Mouse (Mus musculus) thymus, postnatal 10 days (tissue): ENCODE measurements around the gene Opcml.

ENCODE experiments used
- DNase-seq, 2 experiments: peaks; one replicate each; pipeline ENCODE4 v3.0.0; 2021; ENCODE audit warnings: low spot score in 2 of 2

Opcml gene

DNA sequence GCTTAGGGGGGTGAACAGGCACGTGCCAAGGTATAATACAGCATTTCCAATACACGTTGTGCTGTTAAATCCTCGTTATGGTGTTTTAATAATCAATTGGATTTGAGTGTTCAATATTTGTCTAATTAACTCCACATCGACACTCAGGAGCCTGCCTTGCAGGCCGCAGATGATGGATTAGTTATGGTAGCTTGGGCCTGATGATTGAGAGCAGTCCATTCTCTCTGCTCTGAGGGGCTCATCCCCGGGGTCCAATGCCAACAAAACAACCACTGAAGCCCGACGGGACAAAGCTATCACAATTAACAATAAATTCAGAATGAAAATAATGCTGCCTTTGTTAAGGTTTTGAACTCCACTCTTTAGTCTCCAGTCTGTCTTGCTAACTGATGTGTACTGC, 641.6 kb downstream of the Opcml start:
- no peak for DNase-seq

DNA sequence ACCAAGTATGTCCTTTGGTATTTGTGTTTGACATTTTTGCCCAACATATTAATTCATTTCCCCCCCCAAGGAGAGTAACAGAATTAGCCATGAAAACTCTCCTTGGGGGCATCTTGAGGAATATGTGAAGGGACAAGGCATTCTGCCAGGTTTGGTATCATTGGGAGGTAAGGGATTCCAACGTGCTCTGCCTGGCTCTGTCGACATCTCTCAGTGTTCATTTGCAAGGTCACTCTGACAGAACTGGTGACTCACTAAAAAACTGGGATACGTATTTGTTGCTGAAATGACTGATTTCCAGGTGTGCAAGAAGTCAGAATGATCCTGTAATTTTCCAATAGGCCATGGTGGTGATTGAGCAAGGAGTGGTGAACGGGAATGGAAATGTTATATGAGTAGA, 648.2 kb downstream of the Opcml start:
- DNase-seq = no peak

DNA sequence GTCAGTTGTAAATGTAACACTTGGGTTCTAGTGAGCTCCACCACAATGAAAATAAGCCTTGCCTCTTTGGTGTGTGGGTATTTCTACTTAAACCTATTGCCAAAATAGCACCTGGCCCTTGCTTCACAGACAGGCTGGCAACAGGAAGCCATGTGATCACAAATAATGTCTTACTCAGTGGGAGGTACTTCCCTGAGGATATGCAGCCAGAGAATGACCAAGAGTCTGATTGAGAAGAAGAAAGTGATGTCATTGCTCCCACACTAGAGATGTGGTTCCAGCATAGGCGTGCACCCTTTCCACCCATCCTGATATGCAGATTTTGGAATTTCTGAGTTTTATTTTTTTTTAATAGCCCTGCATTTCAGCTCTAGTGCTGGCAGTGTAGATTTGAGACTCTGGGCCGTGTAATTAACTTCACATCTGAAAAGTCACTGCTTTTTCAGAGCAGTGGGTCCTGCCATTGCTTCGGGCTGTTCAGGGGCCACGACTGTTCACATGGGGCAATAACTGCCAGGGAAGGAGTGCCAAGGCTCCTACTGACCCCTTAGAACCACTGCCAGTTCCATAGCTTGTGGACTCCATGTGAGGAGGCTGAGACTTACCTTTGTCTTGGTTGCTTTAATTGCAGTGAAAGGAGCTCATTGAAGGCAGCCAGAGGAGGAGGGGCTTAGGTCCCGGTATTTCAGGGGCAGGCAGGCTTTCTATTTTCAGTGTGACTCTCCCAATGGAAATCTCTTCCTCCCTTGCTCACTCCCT, 649.0 kb downstream of the Opcml start:
- DNase-seq = no peak

DNA sequence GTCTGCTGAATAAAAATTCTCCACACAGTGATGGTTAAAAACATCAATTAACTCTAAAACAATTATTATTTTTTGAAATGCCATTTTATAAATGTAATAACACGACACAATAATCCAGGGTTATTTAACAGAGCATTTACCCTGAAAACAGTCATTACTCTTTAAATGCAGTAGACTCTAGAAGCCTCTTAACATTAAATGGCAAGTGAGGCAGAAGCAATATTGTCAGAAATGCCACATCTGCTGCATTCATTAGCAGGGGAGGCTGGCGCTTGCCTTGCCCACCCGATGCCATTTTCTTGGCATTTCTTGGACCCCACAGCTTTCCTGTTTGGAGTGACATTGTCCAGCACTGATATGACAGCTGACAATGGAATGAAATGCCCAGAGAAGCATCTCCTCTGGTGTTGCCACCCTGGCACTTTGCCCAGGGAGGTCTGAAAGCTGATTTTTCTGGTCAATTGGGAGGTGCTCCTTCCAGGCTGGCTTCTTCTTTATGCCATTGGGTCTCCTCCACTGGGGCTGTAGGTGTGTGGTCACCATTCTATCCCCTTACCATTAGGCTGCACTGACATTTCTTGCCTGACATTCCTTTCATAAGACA, 649.7 kb downstream of the Opcml start:
- no peak for DNase-seq

DNA sequence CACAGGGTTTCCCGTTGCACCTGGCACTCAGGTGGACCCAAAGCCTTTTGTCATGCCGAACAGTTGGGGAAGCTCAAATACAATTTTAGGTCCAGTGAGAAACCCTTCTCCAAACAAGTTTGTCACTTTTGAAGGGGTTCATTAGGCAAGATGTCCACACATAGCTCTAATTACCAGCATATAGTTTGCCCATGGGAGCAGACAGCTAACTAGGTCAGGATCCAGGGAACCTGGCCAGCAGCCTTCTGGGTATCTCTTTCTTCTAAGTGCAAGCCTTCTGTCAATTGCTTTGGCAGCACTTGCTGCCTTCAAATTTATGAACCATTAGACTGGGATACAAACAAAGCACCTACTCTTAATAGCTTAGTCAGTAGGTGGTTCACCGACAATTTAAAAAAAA, 653.9 kb downstream of the Opcml start:
- DNase-seq = no peak

DNA sequence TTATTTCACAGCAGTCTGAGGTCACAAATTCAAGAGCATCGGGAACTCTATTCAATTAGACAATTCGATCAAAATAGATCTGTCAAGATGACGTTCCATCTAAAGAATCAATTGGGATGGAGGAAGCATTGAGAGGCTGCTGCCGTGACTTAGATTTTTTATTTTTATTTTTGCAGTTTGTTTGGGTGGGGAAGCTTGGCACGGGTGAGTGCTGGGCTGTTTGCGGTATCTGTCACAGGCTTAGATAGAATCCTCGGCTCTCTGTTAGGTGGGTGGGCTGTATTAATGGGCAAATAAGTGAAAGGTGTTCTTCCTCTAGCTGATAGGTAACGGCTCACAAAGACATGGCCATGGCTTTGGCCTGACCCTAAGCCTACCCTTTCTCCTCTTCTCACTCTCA, 654.4 kb downstream of the Opcml start:
- DNase-seq = no peak

DNA sequence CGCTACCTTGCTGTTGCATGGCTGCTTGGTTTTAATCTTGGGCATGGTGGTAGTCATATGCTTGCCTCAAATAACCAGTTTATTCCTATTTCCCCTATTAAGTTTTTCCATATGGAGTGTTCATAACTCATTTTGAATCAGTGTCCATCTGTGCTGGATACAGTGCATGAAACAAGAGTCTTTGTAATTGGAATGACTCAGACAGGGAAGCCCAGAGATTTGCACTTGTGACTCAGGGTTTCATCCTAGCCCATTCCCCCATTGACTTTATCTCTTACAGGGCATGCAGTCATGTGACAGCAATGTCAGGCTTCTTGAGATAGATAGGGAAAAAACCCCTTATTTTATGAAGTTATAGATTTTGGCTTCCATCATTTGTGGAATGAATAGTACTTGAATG, 655.3 kb downstream of the Opcml start:
- DNase-seq = no peak

DNA sequence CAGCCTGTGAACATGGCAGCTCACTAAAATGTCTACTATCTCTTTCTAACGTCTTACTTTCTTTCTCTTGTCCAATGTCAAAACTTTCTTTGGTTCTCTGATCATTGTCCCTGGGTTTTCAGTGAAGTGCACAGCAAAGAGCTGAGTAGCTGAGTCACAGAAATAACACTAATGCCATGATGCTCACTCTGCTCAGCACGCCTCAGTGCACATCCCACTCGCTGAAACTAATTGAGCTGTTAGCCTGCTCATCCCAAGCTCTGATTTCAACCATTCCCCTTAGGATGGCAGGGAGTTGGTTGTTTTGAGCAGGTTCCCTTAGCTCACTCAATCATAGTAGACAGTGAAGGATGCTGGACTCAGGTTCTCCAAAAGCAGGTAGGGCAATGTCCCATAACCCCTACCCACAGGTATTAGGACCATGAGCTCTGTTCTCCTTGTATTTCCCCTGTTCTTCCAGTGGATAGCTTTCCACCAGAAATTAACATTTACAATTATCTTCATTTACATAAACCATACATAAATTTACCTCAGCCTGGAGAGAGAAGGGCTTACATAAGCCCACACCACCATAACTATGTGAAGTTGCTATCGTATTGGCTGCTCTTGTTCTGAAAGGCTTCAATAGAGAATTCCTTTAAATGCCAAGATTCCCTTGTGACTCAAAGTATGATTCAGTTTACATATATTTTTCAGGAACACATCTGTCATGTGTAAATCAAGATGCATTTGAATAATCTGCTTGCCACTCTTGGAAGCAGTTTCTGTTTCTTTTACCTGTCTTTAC, 655.9 kb downstream of the Opcml start:
- no peak for DNase-seq

DNA sequence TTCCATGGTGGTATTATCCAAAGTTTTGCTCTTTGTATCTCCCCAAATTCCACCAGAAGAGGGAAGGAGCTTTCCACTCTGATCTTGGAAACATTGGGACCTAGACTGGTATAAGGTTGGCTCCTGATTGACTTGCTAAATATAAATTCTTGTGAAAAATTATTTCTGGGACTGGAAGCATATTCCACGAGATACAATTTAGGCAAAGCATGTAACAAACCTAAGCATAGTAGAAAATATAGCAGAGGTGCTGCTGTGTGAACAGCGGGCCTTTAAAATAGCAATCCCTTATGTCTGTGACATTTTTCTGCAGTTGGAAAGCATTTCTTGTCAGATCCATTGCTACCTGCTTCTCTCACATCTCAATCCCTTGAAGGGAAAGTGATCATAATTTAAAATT, 661.9 kb downstream of the Opcml start:
- no peak for DNase-seq

DNA sequence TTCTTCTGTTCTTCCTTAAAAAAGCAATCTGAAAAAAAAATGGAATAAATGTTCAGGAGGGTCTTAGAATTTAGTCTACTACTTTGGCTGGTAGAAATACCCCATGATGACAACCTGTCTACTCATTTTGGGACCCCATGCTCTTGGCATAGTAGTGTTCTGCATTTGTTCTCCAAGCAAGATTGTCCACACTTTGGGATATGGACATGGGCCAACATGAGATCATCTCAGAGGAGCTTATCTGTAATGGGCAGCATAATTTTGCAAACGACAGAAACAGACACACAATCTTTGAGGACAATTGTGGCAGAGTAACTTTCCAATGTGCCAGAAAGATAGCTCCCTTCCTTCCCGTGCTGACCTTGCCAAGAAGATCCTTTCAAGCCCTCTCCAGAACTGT, 662.5 kb downstream of the Opcml start:
- DNase-seq = no peak

DNA sequence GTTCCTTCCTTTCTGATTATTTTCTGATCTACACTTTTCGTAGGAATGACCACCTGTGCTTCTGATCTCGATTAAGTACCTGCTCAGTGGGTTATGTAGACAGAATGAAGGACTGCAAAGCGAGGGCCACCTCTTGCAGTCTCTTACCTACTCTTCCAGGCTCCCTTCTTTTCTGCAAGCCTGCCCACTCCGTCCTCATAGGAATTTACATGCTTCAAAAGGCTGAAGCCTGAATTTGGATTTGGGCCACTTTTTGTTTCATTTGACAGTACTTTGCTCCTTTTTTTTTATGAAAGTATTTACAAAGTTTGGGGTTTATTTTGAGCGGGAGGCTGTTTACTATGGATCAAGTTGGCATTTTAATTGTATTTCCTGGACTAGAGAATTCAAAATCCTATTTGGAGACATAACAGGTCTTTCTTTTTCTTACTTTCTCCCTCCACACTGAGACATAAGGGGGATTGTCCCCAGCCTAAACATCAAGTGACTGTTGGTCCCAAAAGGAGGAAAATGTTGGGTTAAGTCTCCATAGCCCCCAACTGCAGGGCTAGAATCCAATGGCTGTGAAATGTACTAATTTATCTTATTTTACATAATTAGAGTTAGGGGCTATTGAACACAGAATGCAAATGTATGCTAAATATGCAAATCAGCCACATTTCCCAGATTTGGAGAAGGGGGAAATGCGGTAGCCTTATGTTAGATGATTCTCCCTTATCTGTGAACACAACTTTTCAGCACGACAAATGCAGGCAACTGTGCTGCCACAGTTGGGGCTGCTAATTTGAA, 667.6 kb downstream of the Opcml start:
- DNase-seq = no peak

DNA sequence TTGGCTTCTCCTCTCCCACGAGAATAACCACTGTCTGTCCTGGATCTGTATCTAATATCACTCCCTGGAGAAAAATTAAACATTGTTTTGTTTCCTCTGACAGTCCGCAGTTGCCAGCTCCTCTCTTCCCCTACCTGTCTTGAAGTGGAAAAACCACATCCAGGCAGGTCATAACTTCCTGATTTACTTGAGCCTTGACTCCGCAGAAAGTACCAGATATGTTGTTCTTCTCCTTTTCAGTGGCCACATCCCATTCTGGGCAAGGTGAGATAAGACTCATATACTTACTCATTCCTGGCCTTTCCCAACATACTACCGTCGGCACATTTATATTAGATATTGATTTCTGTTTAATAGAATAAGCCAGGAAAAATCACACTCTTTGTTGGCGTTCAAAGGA, 673.0 kb downstream of the Opcml start:
- no peak for DNase-seq

DNA sequence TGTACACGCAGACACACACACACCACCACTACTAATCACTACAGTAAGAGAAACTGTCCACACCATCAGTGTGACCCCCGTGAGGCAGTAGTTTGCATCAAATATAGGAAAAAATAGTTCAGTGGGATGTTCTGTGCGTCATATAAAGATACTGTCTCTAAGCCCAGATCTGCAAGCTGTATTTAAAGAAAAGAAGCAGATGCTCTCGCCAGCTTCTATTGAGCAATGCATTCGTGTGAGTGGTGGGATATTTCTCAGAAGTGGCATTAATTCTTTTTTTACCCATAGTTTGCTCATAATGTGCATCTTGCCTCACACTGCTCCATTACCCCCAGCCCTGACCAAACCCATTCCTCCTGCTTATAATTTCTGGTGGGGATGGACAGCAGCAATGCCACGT, 678.8 kb downstream of the Opcml start:
- DNase-seq = no peak

DNA sequence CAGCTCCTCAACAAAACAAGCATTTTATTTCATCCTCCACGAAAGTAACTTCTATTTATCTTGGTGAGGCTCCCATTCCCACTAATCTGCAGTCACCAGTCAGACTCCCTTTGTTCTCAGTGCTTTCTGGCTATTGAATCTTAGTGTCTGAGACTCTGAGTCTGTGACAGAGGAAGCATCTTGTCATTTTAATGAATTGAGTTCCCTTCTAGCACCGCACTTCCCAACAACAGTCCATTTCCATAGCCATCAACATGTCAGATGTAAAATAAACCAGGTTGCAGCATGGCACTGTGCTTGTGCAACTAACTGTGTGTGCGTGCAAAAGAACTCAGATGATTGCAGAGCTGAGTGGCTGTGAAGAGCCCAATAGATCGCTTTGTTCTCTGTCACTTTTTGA, 680.9 kb downstream of the Opcml start:
- DNase-seq = no peak

DNA sequence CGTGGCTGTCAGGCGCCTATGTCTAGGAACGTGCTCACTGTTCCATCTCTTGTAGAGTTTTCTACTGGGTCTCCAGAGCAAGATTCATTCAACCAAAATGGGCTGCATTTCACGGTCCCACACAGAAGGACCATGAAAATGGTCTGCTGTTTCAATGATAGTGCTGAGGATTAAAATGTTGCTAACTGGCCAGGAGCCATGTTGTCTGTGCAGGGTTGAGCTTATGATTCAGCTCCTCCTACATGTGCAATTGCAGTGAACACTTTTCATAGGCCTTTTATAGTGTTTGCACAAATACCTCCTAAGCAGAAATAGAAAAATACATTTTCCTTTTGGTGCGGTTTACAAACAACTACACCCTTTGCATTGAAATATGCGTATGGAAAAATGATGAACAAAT, 684.0 kb downstream of the Opcml start:
- no peak for DNase-seq

DNA sequence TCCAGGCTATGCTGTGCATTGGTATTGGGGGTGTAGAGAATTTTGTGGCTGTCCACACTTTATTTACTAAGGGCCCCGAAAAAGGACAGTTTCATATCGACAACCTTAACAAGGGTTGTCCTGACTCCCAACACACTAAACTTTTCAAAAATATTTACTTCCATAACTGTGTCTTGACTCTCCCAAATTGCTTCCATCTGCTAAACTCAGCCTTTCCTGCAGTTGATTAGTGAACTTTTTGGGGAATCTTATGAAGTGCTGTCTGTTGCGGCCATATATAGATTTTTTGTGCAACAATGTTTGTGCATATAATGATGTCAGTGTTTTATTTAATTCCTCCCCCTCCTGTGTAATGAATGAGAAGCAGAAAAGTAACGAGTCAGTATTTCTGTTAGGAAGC, 690.7 kb downstream of the Opcml start:
- DNase-seq = no peak

DNA sequence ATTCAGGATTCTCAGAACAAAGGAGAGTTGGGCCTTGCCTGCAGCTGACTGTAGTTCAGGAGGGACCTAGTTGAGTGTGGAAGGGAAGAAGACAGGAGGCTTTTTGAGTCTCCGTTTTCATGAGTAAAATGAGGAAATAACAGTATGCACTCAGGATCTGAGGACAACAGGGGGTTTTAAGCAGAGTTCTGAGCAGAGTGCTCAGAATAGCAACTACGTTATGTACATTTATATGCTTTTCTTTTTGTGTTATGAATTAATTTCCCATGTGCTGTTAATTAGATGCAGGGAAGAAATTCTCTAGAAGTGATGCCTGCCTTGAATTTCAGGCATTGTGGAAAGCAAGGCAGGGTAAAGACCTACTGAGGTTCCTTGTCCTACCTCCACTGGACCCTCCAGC, 697.9 kb downstream of the Opcml start:
- DNase-seq = no peak

DNA sequence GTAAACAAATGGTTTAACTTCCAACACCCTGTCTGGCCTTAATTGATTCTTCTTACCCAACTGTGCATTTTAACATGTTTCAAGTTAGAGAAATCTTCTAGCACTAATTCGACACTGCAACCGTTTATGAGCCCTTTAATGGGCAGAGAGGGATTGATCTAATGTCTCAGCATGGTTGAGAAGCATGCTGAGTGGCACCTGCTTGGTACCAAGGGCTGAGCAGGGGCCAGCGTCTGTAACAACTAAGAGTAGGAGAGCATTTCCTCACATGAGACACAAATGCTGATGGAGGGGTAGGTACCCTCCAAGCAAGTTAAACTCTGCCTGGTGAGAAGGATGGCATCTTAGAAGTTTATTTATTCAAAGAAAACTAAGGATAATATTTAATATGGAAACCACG, 699.3 kb downstream of the Opcml start:
- DNase-seq = no peak

DNA sequence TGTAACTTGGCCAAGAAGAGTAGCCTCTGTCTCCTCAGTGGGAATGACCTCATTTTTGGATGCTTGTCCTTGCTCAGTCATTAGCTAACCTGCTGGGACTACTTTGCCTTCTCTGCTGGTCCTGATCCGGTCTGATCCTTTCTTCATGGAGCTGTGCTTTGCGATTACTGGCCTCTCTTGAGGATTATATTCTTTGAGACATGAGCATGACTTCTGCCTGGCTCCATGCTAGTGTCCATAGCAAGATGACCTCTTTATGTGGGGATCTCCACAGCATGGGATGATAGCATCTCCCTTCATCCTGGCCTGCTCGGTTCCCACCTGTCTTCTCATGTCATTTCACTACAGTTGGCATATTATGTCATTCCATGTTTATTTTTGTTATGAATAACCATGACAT, 699.8 kb downstream of the Opcml start:
- no peak for DNase-seq

DNA sequence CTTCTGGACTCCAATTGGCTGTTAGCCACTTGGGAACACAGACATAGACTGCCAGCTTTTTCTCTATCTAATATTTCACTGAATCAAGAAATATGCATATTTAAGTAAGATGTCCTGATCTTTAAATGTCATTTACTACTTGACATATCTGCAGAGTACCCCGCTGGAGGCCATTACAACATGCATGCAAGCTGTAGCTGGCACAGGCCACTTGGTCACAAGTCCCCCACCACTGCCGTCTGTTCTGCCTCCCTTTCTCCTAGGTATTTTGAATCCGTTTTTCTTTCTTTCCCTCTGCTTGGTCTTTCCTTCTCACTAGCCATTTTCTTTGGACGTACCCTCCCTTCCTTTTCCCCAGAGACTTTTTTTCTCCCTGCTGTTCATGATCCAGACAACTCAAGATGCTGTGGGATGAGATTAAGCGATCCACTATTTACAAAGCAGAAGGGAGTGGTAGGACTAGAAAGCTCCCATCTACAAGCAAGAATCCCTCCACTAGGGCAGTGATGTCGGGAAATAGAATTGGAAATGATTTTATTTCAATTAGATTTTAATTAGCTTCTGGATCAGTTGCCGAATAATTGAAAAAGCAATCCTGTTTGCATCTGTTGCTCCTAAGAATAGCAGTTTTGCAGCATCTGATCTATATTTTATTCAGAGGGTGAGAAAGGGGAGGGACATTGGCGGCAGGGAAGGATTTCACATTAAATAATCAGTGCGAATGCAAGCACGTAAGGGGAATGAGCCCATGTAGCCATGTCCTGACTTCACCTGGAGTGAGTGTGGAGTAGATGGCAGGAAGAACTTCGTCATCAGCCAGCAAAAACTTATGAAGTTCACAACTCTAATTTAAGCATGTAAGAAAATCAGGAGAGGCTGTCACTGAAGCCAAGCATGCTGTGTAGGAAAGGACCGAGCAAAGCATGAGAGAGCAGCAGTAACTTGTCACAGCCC, 709.5 kb downstream of the Opcml start:
- no peak for DNase-seq

DNA sequence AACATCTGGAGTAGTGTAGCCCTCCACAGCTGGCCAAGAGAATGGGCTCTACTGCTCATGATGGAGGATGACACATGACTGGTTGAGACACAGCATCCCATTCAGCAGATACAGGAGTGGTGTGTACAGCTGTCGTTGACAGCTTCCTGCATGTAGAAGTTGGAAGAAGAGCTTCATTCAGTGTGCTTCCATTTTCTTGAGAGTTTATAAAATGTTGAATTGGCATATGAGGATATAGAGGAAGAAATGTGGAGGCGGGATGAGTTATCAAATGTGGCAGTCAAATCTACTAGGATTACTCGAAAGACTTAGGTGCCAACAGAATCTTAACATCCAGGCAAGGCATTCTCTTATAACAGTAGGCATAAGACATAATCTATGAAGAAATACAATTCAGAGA, 723.3 kb downstream of the Opcml start:
- DNase-seq = no peak
